Mouse (Mus musculus) heart, embryonic 16.5 days (tissue): ENCODE results near the gene Olfr73. TPM values are rescaled to one million over a fixed set of nuclear protein-coding genes. Genes with fewer than 3 reads are reported as not detected.
"Not testable (repeated sequence)": the region's sequence is repeated elsewhere in the genome, so short reads cannot be mapped to it uniquely, and the experiment has no call there.

Source experiments
- ATAC-seq: fragments of 200-750 bp; cut with Nextera tagmentation; replicated peaks from 2 replicates; pipeline ENCODE4 v1.8.0; 2017; ENCODE audit warnings: moderate number of reproducible peaks; ENCODE audit not compliant: insufficient read depth, low FRiP score; ENCODE audit errors: extremely low read depth
- H3K27ac ChIP-seq: fragments of 300-500 bp; sonication (generic); 2 replicates; pipeline ENCODE4 v1.5.1; 2014; ENCODE audit warnings: mild to moderate bottlenecking, low read length, control low read depth, moderate library complexity
- H3K27me3 ChIP-seq: fragments of 300-500 bp; sonication (generic); 2 replicates; pipeline ENCODE4 v1.6.1; 2014; ENCODE audit warnings: low read length, mixed read lengths; ENCODE audit not compliant: control insufficient read depth, insufficient read depth
- H3K36me3 ChIP-seq: fragments of 300-500 bp; sonication (generic); 2 replicates; pipeline ENCODE4 v1.6.1; 2014; ENCODE audit not compliant: control insufficient read depth, insufficient read depth
- H3K4me1 ChIP-seq: fragments of 300-500 bp; sonication (generic); 2 replicates; pipeline ENCODE4 v1.6.1; 2014; ENCODE audit warnings: low read length, mixed read lengths; ENCODE audit not compliant: control insufficient read depth, insufficient read depth
- H3K4me2 ChIP-seq: fragments of 300-500 bp; sonication (generic); 2 replicates; pipeline ENCODE4 v1.6.1; 2014; ENCODE audit warnings: low read depth, mild to moderate bottlenecking, control low read depth, low read length
- H3K4me3 ChIP-seq: fragments of 300-500 bp; sonication (generic); 2 replicates; pipeline ENCODE4 v1.5.1; 2014; ENCODE audit warnings: mild to moderate bottlenecking, control low read depth, low read length
- H3K9ac ChIP-seq: fragments of 300-500 bp; sonication (generic); 2 replicates; pipeline ENCODE4 v1.6.1; 2014; ENCODE audit warnings: low read length, control low read depth
- H3K9me3 ChIP-seq: fragments of 300-500 bp; sonication (generic); replicated peaks from 2 replicates; pipeline ENCODE4 v1.6.1; 2016; ENCODE audit warnings: low read length; ENCODE audit not compliant: control insufficient read depth
- WGBS: fragments of 180-500 bp; shearing (Covaris S2); extraction: QIAGEN DNeasy Blood & Tissue Kit; methylation state at CpG from one replicate; pipeline ENCODE4 v1.1.7; 2014; 5-methylcytosine and 5-hydroxymethylcytosine counted together
- polyA plus RNA-seq: library from polyadenylated mRNA; unstranded; fragments of >200 nt; fragmentation: Nextera tagmentation; extraction: Ambion mirVana; gene quantifications from 2 replicates; pipeline ENCODE4 v1.2.1, GENCODE M21; 2015

Gene Olfr73
- polyA plus RNA-seq: not detected in 2 replicates

GRCm38 (mm10) chr2:88037599-88037998, at the start of gene Olfr73:
Gene Olfr73 (minus strand): TSS chr2:88037699.
- H3K36me3 ChIP-seq: no peaks in the 10 kb centered on the region
- ATAC-seq: no peak
- H3K4me3 ChIP-seq: no peak within 1 kb of the TSS
- no peaks in the 10 kb centered on the region for H3K4me1 ChIP-seq
- no peak within 1 kb of the TSS for H3K4me2 ChIP-seq
- H3K9me3 ChIP-seq: no peaks in the 10 kb centered on the region
- H3K9ac ChIP-seq: no peak within 1 kb of the TSS
- no peak within 1 kb of the TSS for H3K27ac ChIP-seq
- H3K27me3 ChIP-seq: no peaks in the 10 kb centered on the region

- Histone ChIP-seq H3K27me3 (no peaks in the 10 kb centered on the region), H3K36me3 (no peaks in the 10 kb centered on the region), H3K9ac (no peak within 1 kb of the TSS), H3K9me3 (no peaks in the 10 kb centered on the region), H3K27ac (no peak within 1 kb of the TSS), H3K4me2 (no peak within 1 kb of the TSS), H3K4me3 (no peak within 1 kb of the TSS), H3K4me1 (no peaks in the 10 kb centered on the region)
- no peak for ATAC-seq
These were observed 34.2 kb upstream of the Olfr73 start, which contains the start of gene Olfr1163 for GRCm38 (mm10) chr2:88071730-88072129. Gene Olfr1163 (minus strand): TSS chr2:88071830.

GRCm38 (mm10) chr2:88063587-88063986, 26.1 kb upstream of the Olfr73 start:
- no peaks in the 10 kb centered on the region for H3K36me3 ChIP-seq
- no peak overlapping the region for H3K4me2 ChIP-seq
- ATAC-seq: no peak
- H3K9me3 ChIP-seq: peaks cover 4% of the 10 kb centered on the region; the same call in 1 of the 2 replicates
- H3K27me3 ChIP-seq: no peaks in the 10 kb centered on the region
- H3K4me3 ChIP-seq: no peak overlapping the region
- WGBS: 87% methylated on average over 2 of the region's 2 CpGs
- no peak overlapping the region for H3K27ac ChIP-seq
- no peaks in the 10 kb centered on the region for H3K4me1 ChIP-seq
- H3K9ac ChIP-seq: no peak overlapping the region

GRCm38 (mm10) chr2:88051029-88051428, 13.5 kb upstream of the Olfr73 start, which contains the start of gene Olfr1162:
Gene Olfr1162 (minus strand): TSS chr2:88051129.
- Histone ChIP-seq H3K4me3 (no peak within 1 kb of the TSS), H3K27me3 (no peaks in the 10 kb centered on the region), H3K4me2 (no peak within 1 kb of the TSS), H3K9me3 (no peaks in the 10 kb centered on the region; the same call in 1 of the 2 replicates), H3K4me1 (no peaks in the 10 kb centered on the region), H3K27ac (no peak within 1 kb of the TSS), H3K36me3 (no peaks in the 10 kb centered on the region), H3K9ac (no peak within 1 kb of the TSS)
- no peak for ATAC-seq
- WGBS: 75% methylated on average over 1 of the region's 1 CpGs

- not testable (repeated sequence) for H3K4me1 ChIP-seq, H3K36me3 ChIP-seq, H3K4me2 ChIP-seq, H3K9ac ChIP-seq, H3K27me3 ChIP-seq, H3K4me3 ChIP-seq, H3K9me3 ChIP-seq, H3K27ac ChIP-seq, ATAC-seq
- WGBS: 61% methylated on average over 1 of the region's 1 CpGs
These were observed 15.0 kb downstream of the Olfr73 start, which contains the start of gene Olfr1161 for GRCm38 (mm10) chr2:88022474-88022873. Gene Olfr1161 (plus strand): TSS chr2:88022774.

- no peak for ATAC-seq
These were observed 29.8 kb downstream of the Olfr73 start, which contains the start of gene Olfr1160 for GRCm38 (mm10) chr2:88007515-88008318. Gene Olfr1160 (minus strand): TSS chr2:88008268.

GRCm38 (mm10) chr2:87989813-87990212, 47.7 kb downstream of the Olfr73 start, which contains the start of gene Olfr1158:
Gene Olfr1158 (plus strand): TSS chr2:87990113.
- H3K9me3 ChIP-seq: no peaks in the 10 kb centered on the region
- H3K9ac ChIP-seq: no peak within 1 kb of the TSS

More at GRCm38 (mm10) chr2:88007515-88008318, 29.8 kb downstream of the Olfr73 start, which contains the start of gene Olfr1160:
- no peak within 1 kb of the TSS for H3K9ac ChIP-seq
- no peaks in the 10 kb centered on the region for H3K36me3 ChIP-seq
- no peaks in the 10 kb centered on the region for H3K4me1 ChIP-seq
- no peaks in the 10 kb centered on the region for H3K27me3 ChIP-seq
- H3K27ac ChIP-seq: no peak within 1 kb of the TSS
- H3K9me3 ChIP-seq: no peaks in the 10 kb centered on the region
- H3K4me2 ChIP-seq: no peak within 1 kb of the TSS
- H3K4me3 ChIP-seq: no peak within 1 kb of the TSS

More at GRCm38 (mm10) chr2:87989813-87990212, 47.7 kb downstream of the Olfr73 start, which contains the start of gene Olfr1158:
- Histone ChIP-seq H3K4me2 (no peak within 1 kb of the TSS), H3K4me3 (no peak within 1 kb of the TSS), H3K4me1 (no peaks in the 10 kb centered on the region), H3K27ac (no peak within 1 kb of the TSS), H3K27me3 (no peaks in the 10 kb centered on the region), H3K36me3 (no peaks in the 10 kb centered on the region)
- ATAC-seq: no peak

Other genes with a start within 250 kb of the Olfr73 start
- not detected in 2 replicates for gene Olfr1143, start 237.1 kb downstream of the Olfr73 start, polyA plus RNA-seq
- gene Olfr1145, start 227.9 kb downstream of the Olfr73 start, polyA plus RNA-seq: not detected in 2 replicates
- not detected in 2 replicates for gene Olfr1148, start 207.2 kb downstream of the Olfr73 start, polyA plus RNA-seq
- gene Olfr1150-ps1, start 193.7 kb downstream of the Olfr73 start, polyA plus RNA-seq: not detected in 2 replicates
- gene Olfr1151, start 181.8 kb downstream of the Olfr73 start, polyA plus RNA-seq: not detected in 2 replicates
- not detected in 2 replicates for gene Olfr1152, start 171.2 kb downstream of the Olfr73 start, polyA plus RNA-seq
- not detected in 2 replicates for gene Olfr1153, start 142.7 kb downstream of the Olfr73 start, polyA plus RNA-seq
- not detected in 2 replicates for gene Olfr1154, start 132.5 kb downstream of the Olfr73 start, polyA plus RNA-seq
- not detected in 2 replicates for gene Olfr1155, start 92.6 kb downstream of the Olfr73 start, polyA plus RNA-seq
- not detected in 2 replicates for gene Olfr1156, start 84.6 kb downstream of the Olfr73 start, polyA plus RNA-seq
- gene Olfr1157, start 69.4 kb downstream of the Olfr73 start, polyA plus RNA-seq: not detected in 2 replicates
- not detected in 2 replicates for gene Olfr74, start 63.0 kb downstream of the Olfr73 start, polyA plus RNA-seq
- not detected in 2 replicates for gene Olfr1158, start 47.6 kb downstream of the Olfr73 start, polyA plus RNA-seq
- gene Olfr1160, start 29.4 kb downstream of the Olfr73 start, polyA plus RNA-seq: not detected in 2 replicates
- not detected in 2 replicates for gene Olfr1161, start 14.9 kb downstream of the Olfr73 start, polyA plus RNA-seq
- not detected in 2 replicates for gene Olfr1162, start 13.4 kb upstream of the Olfr73 start, polyA plus RNA-seq
- gene Olfr1163, start 34.1 kb upstream of the Olfr73 start, polyA plus RNA-seq: not detected in 2 replicates
- gene Olfr1164, start 56.3 kb upstream of the Olfr73 start, polyA plus RNA-seq: not detected in 2 replicates
- not detected in 2 replicates for gene Olfr1166, start 90.6 kb upstream of the Olfr73 start, polyA plus RNA-seq
- not detected in 2 replicates for gene Olfr1167, start 117.5 kb upstream of the Olfr73 start, polyA plus RNA-seq
- gene Olfr1168, start 144.2 kb upstream of the Olfr73 start, polyA plus RNA-seq: not detected in 2 replicates
- not detected in 2 replicates for gene Olfr1170, start 190.6 kb upstream of the Olfr73 start, polyA plus RNA-seq
- 0.03 TPM in 1 of 2 replicates, not detected in the other for gene Olfr1173, start 242.2 kb upstream of the Olfr73 start, polyA plus RNA-seq